Mouse (Mus musculus): ENCODE measurements around the gene Wfdc6b.

DNA sequence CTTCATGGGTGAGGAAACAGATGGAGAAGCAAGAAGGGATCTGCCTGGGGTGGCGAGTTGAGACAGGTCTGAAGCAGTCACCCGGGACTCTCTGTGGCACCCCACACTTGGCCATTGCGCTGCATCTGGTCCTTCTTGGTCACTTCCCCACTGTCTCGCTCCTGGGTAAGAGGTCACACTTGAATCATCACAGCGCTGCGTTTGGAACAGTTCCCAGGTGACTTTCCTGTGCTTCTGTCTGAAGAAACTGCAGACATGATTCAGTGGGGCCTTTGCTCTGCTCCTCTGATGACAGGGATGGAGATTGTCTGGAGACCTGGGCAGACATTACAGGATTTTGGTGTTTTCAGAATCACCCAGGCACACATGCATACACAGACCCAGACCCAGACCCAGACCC, 4.5 kb upstream of the Wfdc6b start:
- TF ChIP-seq CTCF (IDR thresholded peaks at IDR 0.05; ENCODE audit: insufficient read depth, low read depth, low read length) (no peak), POLR2A (IDR thresholded peaks at IDR 0.05; ENCODE audit: insufficient read depth, low read depth, low read length) (no peak)

All from olfactory bulb, adult 2 months (tissue).